Mouse (Mus musculus) urinary bladder, adult 18-20 months (tissue): ENCODE results near the gene Gm29133.

Experiments
- DNase-seq, 2 experiments: peaks; one replicate each; pipeline ENCODE4 v3.0.0; 2022; ENCODE audit warnings: low spot score in 2 of 2, mixed read lengths in 2 of 2

The Gm29133 gene

DNA sequence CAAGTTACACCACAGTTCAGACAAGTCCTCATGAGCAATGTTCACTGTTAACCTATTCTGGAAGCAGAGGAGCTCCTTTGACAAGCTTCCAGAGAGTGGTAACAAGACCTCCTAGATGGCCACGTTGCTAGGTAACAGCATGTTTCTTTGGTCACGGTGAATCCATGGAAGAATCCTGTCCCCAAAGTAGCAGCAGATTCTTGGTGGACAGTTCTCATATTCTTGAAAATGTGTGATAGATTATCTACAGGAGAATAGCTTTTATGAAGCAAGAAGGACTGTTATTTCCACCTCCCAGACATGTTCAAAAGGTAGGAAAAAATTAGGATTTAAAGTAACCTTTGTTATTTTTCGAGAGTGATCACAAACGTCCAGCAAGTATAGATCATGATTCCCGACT is at the start of gene Gm29133:
Gene Gm29133 (plus strand): TSS at position 301 of the 400 bp plus-strand sequence.
- DNase-seq: no peak

DNA sequence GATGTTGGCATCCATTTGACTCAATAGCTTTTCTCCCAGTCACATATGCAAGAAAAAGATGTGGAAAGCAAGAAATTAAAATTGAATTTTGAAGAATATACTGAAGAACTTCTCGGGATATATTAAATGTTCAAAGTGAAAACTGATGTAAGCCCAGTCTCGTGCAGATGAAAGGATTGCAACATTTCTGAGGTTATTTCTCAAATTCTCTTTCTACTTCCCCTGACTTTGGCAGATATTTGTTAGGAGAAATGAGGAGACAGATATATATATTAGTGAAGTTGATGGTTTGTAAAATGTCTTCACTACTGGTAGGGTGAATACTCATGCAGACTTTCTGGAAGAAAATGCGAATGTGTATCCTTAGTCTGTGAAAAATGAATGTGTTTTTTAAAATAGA is 48.9 kb upstream of the Gm29133 start:
- no peak for DNase-seq

DNA sequence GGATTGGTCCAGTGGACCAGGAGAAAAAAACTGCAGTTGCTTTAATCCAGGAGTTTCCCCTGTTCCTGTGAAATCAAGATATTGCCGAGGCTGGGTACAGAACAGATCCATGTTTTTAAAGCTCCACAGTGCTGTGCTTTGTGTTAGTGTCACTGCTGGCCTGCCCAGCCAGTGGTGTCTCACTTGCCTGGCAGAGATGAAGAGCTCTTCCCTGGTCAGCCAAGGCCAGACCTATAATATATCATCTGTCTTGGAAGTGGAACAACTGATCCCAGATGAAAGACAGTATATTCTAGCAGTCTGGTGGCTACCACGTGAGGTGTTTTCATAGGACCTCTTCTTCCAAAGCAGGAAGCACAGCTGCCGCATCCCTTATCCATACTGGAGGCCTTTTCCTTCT is 46.7 kb upstream of the Gm29133 start:
- DNase-seq: no peak

DNA sequence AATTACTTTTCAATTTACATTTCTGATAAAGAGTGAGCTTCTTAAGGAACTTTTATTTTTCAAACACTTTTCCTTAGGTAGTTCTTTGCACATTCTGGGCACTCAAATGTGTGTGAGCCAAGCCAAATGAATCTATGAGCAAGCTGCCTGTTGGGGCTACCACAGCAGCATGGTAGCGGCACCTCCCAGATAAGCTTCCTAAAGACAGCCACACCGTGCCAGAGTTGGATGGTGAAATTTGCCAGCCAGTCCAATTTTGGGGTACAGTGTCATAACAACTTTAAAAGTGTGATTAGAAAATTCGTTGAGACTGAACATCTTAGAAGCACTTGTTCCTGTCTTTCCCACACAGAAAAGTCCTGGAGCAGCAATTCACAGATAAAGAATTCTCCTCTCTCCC is 41.5 kb upstream of the Gm29133 start:
- no peak for DNase-seq

DNA sequence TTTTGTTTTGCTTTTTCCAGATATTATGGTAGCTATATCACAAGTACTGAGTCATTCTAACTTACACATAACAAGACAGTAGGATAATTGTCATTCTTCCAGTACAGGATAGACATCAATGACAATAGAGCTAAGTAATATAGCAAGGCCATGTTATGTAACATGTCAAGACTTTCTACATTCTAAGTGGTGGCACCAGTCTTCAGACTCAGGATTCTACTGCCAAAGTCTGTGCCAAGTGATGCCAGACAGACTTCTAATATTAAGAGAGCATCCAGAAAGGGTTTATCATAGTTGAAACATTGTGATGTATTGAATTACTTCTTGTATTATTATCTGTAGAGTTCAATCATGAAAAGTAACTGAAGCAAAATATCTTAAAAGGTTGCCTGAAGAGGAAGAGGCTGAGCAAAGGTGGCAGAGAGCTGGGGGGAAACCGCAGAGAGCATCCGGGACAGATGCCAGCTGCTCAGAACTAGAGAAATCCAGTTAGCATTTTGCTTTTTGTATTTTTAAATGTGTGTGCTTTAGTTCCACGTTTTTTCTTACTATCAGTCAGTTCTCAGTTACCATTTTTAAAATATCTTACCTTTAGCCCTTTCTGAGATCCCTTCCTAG is 34.2 kb upstream of the Gm29133 start:
- no peak for DNase-seq

DNA sequence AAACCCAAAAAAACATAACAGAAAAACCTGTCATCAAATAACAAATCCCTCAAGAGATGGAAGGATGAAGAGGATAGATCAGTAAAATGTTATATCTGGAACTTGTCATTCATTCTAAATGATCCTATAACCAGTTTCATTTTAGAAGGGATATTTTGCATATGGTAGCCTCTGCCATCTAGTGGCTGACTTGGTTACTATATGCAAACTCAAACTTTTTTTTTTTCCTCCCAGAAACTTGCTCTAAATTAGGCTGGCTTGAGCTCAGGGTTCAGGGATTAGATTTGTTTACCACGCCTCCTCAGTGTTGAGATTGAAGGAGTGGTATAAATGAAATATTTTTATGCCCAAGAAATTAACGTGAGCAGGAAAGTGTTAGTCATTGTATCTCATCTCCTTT is 27.3 kb upstream of the Gm29133 start:
- DNase-seq: no peak

DNA sequence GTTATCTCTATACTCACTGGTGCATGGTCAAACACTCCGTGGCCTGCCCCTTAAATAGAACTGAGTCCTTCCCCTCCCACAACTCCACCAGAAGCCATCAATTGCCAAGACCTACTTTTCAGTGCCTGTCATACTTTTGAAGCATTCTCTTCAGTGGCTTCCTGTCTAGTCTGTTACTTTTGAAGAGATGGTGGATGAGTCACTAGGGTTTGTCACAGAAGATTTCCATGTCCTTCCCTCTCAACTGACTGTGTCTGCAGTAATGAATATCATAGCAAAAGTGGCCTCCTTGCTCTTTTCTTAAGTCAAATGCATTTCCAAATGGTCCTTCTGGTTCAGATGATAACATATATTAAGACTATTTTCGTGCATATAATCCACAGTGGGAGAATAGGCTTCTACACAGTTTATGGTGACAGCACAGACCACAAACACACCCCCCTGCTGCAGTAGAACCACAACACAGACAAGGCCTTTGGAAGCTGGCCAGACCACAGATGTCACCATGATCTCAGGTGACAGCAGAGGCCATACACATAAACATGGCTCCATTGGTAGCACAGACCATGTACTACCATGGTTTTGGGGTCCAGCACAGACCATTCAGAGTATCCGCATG is 16.9 kb upstream of the Gm29133 start:
- no peak for DNase-seq

DNA sequence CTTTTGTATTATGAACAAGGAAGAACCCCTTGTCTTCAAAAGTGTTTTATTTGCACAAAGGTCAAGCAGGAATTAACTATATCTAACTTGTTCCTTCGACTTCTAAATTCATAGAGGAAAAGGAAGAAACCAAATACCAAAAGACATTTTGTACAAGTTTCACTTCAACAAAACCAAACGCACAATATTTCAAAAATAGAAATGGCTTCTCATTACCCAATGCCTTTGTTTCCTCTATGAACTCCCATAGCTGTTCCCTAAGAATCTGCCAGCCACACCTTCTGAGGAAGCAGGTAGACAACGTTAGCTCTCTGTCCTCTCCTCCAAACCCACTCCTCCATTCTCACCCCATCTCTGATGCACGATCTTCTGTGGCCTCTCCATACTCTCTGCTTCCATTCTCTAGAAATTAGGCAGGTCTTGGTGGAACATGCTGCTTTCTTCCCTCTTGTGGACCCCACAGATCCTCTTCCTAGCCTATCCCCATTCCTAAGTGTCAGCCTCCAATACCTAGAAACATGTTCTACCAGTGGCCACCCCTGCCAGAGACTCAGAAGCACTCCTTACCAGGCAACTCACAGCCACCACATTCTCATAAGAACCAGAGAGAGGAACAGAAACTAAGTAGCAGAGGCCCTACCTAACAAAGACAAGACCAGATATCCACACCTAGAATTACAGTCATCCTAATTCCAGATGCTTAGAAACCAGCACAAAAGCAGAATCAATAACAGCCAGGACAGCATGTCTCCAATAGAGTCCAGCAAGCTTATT is 4.1 kb upstream of the Gm29133 start:
- DNase-seq: no peak

DNA sequence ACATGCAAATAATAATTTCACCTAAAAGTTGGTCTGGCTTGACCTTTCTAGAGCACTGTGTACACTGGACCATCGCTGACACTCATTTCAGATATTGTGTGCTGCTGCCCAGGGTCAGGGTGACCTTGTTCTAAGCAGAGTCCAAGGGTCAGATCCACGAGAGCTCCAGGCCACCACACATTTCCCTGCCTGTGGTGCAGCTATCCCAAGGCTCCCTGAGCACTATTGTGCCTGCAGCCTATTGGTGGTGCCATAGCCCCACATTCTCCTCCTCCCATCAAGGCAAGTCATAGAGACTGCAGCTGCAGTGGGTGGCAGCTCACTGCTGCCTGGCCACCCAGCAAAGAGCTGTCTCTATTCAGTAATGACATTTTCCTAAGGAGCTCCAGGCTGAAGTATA is 2.7 kb upstream of the Gm29133 start:
- no peak for DNase-seq

DNA sequence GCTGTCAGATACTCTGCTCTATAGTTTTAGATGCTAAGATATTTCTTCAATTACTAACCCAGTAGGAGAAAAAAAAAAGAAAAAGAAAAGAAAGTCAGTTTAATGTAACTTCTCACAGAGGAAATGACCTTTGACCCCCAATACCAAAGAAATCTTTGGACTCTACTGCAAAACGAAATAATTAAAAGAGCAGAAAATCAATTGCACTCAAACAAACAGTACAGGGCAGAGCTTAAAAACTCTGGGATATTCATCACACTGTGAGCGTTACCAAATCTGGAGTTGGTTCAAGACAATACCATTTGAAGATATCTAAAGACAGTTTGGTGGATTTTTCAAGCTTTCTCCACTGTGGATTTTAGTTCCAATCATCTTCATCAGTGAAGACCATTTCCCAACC is 15.4 kb downstream of the Gm29133 start:
- no peak for DNase-seq

DNA sequence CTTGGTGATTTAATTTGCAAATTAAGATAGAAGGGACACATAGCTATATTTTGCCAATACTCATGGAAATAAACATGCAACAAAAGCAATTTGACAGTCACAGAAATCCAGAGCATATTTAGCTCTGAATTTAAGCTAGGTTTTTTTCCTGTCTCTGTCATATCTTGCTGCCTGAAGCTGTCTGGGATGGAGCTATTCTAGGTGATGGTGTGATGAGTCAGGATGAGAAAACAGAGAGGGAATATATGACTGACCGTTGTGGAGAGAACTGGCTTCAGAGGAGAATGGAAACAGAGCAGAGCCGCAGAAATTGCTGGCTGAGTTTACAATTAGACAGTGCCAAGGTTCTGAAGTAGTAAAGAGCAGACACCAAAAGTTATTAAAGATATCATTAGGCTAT is 26.3 kb downstream of the Gm29133 start:
- DNase-seq: no peak

DNA sequence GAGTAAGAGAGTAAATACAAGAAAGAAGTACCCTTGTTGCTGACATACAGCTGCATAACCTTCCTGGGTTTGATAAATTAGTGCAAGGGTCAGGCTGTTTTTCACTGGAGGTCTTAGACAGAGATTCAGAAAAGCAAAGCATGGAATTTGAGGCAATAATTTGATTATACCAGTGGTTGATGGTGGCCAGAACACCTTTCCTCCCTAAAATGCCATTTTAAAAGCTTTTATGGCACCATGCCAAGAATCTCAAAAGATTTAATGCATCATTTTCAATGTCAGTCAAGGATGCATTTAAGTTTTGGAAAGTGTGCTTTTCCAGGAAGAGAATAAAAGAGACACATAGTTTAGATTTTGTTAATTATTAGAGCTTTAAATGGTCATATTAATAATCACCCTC is 60.0 kb downstream of the Gm29133 start:
- no peak for DNase-seq

DNA sequence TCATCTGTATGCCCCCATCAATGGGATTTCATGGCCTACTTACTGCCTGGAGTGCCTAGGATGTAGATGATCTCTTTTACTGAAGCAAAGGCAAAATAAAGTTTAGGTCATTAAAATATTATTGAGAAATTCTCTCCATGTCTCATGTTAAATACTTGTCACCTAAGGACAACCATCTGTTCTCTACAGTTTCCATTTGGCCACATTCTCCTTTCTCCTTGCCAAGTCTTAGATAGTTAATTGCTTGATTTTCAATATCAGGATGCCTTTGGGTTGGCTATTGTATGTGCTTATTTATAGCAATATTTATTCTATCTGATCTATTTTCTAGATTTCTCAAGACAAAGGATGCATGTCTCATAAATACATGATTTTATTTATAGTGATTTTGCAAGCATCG is 75.9 kb downstream of the Gm29133 start:
- DNase-seq: no peak

DNA sequence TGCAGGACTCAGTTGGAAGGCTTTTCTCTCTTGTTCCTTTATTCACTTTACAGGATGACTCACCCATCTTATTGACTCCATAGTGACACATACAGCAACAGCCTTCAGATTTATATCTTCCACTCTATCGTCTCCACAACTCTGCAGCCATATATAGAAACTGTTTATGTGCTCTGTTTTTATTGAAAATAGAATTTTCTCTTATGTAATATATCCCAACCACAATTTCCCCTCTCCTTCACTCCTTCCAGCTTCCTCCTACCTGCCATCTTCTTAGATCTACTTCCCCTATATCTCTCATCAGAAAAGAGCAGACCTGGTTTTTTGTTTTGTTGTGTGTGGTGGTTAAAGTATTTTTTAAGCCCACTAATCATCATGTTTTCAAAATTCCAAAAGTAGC is 76.5 kb downstream of the Gm29133 start:
- DNase-seq: no peak

DNA sequence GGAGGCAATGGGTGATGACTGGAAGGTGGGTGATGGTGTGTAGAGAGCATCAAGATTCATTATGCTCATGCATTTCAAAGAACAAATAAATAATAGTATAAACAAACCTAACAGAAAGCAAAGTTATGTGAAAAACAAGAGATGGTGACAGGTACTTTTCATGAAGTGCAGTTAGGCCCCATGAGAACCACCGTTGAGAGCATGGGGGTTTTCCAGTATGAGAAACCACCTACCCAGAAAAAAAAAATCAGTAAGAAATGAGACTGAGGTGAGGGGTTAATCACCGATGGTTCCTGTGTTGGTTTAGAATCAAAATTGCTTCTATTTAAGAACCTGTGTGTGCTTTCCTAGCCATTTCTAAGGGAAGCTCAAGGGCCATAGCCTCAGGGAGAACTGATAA is 86.8 kb downstream of the Gm29133 start:
- DNase-seq: no peak

DNA sequence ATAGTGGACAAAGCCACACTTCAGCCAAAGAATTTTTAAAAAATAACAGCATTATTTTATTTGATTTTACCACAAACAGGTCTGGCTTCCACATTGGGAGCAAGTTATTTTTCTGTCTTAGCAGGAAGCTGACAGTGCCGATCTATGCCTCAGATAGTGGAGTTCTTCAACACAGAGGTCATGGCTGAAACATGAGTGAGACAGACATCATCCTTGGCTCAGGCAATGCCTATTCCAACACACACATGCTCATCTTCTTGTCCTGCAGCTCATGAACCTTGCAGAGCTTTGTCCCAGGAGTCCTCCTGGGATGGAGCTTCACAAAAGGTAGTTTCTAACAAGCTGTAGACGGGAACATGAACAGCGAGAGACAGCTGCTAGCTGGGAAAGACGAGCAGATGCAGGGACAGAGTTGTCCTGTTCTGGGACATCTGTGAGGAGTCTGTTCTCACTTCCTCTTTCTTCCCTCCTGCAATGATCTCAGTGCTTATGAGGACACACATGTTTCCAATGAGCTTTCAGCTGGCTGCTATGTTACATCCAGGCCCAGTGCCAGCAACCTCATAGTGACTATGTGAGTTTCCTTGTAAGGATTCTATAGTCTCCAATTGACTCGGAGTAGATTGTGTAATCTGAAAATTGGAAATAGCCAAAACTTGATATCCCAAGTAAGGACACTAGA is 87.4 kb downstream of the Gm29133 start:
- no peak for DNase-seq
